Mouse (Mus musculus) testis, adult 2 months (tissue): ENCODE measurements around the gene Arl4a. TPM values are rescaled to one million over a fixed set of nuclear protein-coding genes. Genes with fewer than 3 reads are reported as not detected.

Experiments
- H3K27ac ChIP-seq: fragments of 200-500 bp; 2 replicates; pipeline ENCODE4 v1.5.1; 2012; ENCODE audit warnings: low read depth, low read length; ENCODE audit not compliant: control insufficient read depth, insufficient read depth
- H3K27me3 ChIP-seq: fragments of 200-500 bp; 2 replicates; pipeline ENCODE4 v1.6.1; 2012; ENCODE audit warnings: mild to moderate bottlenecking, low read length, moderate library complexity; ENCODE audit not compliant: control insufficient read depth, insufficient read depth
- H3K36me3 ChIP-seq: fragments of 200-500 bp; 2 replicates; pipeline ENCODE4 v1.6.1; 2012; ENCODE audit warnings: mild to moderate bottlenecking, low read length; ENCODE audit not compliant: control insufficient read depth, insufficient read depth
- H3K4me1 ChIP-seq: fragments of 200-500 bp; 2 replicates; pipeline ENCODE4 v1.6.1; 2012; ENCODE audit warnings: low read length; ENCODE audit not compliant: control insufficient read depth, insufficient read depth
- H3K4me3 ChIP-seq: fragments of 200-500 bp; 2 replicates; pipeline ENCODE4 v1.5.1; 2012; ENCODE audit warnings: low read depth, mild to moderate bottlenecking, low read length, moderate library complexity, mixed read lengths; ENCODE audit not compliant: control insufficient read depth
- CTCF ChIP-seq: fragments of 200-500 bp; IDR thresholded peaks from 2 replicates; pipeline ENCODE4 v1.5.1; 2012; ENCODE audit warnings: low read depth, mild to moderate bottlenecking, inconsistent platforms, low read length, moderate library complexity; ENCODE audit not compliant: control insufficient read depth, insufficient read depth, insufficient replicate concordance
- POLR2A ChIP-seq: fragments of 200-500 bp; IDR thresholded peaks from 2 replicates; pipeline ENCODE4 v1.6.1; 2012; ENCODE audit warnings: low read depth, mild to moderate bottlenecking, inconsistent platforms, low read length, moderate library complexity; ENCODE audit not compliant: control insufficient read depth
- polyA plus RNA-seq: library from polyadenylated mRNA; depleted of rRNA; stranded (reverse); fragments of >200 nt; gene quantifications from 2 replicates; pipeline ENCODE4 v1.2.3, GENCODE M21; 2012

Arl4a gene
- polyA plus RNA-seq, 1 experiment = 255 TPM

DNA sequence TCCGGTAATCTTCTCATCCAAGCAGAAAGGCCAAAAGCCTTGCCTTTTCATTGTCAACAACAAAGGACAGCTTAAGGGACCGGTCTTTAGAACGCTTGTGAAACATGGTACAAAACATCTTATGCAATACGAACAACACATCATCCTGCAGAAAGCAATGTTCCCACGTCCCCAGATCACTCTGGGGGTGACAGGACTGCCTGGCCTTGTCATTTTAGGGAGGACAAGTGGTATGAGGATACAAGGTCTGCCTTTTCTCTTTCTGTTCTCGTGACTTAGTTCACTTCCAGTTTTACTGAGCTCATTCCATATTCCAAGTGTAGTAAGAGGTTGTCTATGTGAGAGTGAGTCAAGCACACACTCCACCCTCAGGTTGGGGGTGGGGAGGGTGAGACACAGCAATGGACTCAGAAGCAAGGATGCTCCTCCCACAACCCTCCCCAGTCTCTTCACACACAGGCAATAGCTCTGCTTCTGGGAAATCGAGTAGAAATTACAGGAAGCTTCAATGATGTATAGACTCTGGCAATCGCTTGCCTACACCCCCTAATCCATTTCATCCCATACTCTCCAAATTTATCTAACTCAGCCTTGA is 59.7 kb downstream of the Arl4a start:
- TF ChIP-seq CTCF (no peak), POLR2A (no peak)
- Histone ChIP-seq H3K36me3 (no peaks in the 10 kb centered on the region), H3K4me1 (peaks cover 2% of the 10 kb centered on the region), H3K27me3 (no peaks in the 10 kb centered on the region), H3K27ac (no peak overlapping the region), H3K4me3 (no peak overlapping the region)

- peaks cover 2% of the 10 kb centered on the region for H3K4me1 ChIP-seq
- H3K4me3 ChIP-seq = no peak overlapping the region
- no peak for TF ChIP-seq POLR2A
- TF ChIP-seq CTCF = no peak
- no peak overlapping the region for H3K27ac ChIP-seq
- no peaks in the 10 kb centered on the region for H3K27me3 ChIP-seq
- no peaks in the 10 kb centered on the region for H3K36me3 ChIP-seq
Observed at GRCm38 (mm10) chr12:39976426-39976825, 61.4 kb downstream of the Arl4a start.

DNA sequence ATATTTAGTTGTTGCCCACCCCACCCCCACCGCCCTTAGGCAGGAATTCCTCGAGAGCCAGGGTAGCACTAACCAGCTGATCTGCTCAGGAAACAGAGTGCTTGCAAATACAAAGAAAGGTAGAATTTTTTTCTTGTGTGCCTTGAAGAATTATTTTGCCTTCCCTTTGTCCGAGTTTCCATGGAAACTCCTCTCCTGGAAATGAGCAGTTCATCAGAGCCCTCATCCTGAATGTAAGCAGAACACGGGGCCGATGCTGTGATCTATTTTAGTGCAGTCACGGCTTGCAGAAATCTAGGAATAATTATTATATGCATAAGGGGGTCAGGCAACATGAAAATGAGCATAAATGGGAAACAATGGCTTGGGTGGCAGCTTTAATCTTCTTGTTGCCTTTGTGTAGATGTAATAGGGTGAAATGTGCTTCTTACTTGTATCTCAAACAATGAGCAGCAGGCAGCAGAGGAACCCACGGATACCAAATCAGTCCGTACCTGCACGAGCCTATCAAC is 61.9 kb downstream of the Arl4a start:
- TF ChIP-seq POLR2A = no peak
- TF ChIP-seq CTCF = no peak

DNA sequence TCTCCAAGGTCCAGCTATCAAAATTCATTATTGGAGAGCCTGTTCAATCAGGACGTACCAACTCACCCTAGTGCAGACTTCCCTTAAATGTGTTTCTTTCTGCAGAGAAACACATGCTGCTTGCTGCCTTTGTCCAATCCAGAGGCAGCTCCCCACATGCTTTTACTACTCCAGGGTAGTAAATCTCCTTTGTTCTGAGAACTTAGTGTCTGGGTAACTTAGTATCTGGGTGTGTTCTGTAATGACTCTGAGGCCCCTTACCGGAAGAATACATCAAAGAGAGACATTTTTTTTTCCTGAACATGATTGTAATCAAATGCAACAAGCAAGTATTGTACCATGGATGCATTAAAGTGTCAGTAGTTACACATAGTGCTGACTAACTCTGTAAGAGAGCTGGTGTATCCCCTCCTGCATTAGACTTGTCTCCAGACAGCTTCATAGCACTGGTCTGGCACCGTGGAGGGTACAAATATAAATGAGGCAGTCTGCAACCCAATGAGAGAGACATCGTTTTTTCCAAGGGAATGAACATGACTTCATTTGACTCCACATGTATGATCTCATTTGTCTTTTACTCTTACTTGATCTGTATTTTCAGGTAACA is 62.7 kb downstream of the Arl4a start:
- Histone ChIP-seq H3K4me3 (no peak overlapping the region), H3K27ac (no peak overlapping the region), H3K4me1 (peaks cover 2% of the 10 kb centered on the region), H3K27me3 (no peaks in the 10 kb centered on the region), H3K36me3 (no peaks in the 10 kb centered on the region)
- TF ChIP-seq POLR2A (no peak), CTCF (no peak)

More for the DNA sequence above, 61.9 kb downstream of the Arl4a start:
- no peaks in the 10 kb centered on the region for H3K27me3 ChIP-seq
- no peak overlapping the region for H3K4me3 ChIP-seq
- peaks cover 2% of the 10 kb centered on the region for H3K4me1 ChIP-seq
- H3K36me3 ChIP-seq = no peaks in the 10 kb centered on the region
- H3K27ac ChIP-seq = no peak overlapping the region

GRCm38 (mm10) chr12:39974273-39974672 is 63.6 kb downstream of the Arl4a start:
- Histone ChIP-seq H3K27ac (no peak overlapping the region), H3K4me3 (no peak overlapping the region), H3K4me1 (peaks cover under 1% of the 10 kb centered on the region), H3K36me3 (no peaks in the 10 kb centered on the region), H3K27me3 (no peaks in the 10 kb centered on the region)
- no peak for TF ChIP-seq CTCF
- TF ChIP-seq POLR2A = no peak

DNA sequence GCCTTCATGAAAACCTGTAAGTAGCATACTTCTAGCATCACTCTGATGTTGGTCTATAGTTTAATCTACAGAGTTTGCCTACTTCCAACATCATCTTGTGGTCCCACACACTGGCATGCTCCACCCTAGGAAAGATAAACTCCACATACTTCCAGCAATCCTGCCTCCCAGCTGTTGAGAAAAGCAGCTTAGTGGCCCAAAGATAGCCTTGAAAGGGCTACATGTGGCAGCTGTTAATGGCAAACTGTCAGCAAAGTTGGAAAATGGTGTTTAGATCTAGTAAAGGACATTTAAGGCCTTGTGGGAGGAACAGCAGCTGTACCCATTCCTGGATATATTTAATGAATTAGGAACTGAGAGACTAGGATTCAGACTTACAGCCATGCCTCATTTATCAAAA is 68.3 kb downstream of the Arl4a start:
- no peaks in the 10 kb centered on the region for H3K27me3 ChIP-seq
- TF ChIP-seq POLR2A = no peak
- no peak for TF ChIP-seq CTCF
- no peaks in the 10 kb centered on the region for H3K36me3 ChIP-seq
- H3K27ac ChIP-seq = no peak overlapping the region
- H3K4me3 ChIP-seq = no peak overlapping the region
- no peaks in the 10 kb centered on the region for H3K4me1 ChIP-seq

- Histone ChIP-seq H3K4me3 (no peak overlapping the region), H3K27me3 (no peaks in the 10 kb centered on the region), H3K27ac (no peak overlapping the region), H3K36me3 (no peaks in the 10 kb centered on the region), H3K4me1 (no peaks in the 10 kb centered on the region)
- no peak for TF ChIP-seq POLR2A
- no peak for TF ChIP-seq CTCF
Observed at GRCm38 (mm10) chr12:39968109-39968508, 69.7 kb downstream of the Arl4a start.
